Mouse (Mus musculus) gastrocnemius, adult 8-10 months (tissue): Measurements from ENCODE around the gene Lrtm1. TPM values are rescaled to one million over a fixed set of nuclear protein-coding genes. Genes with fewer than 3 reads are reported as not detected.

Source experiments
- DNase-seq, 2 experiments: peaks; one replicate each; pipeline ENCODE4 v3.0.0; 2022; ENCODE audit warnings: low spot score in 2 of 2
- total RNA-seq, 4 experiments: library from RNA; stranded (reverse); gene quantifications; 2 replicates each; pipeline ENCODE4 v1.2.4; 2022

Gene Lrtm1
- total RNA-seq = 10 to 100 TPM; 19.2 to 31.1 (median 21.0) TPM

DNA sequence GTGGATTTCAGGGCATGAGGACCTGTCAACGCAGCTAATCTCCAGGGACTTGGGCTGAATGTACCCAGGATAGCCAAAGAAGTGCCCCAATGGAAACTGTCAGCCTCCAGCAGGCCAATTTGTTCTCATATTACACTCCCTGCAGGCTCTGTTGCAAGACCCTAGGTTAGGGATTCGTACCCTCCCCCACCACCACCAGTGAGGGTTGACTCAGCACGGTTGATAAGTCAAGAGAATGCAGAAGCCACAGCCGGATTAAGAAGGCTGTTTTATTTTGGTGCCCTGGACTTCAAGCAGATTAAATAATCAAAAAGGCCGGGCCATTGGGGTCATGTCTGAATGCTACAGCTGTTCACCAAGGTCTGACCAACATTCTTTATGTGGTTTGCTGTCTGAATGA lies at the start of gene Lrtm1:
Gene Lrtm1, plus strand, starts transcription at position 326 of the 400 bp plus-strand sequence.
- peak in 1 of 2 experiments; percentile 39 for DNase-seq

DNA sequence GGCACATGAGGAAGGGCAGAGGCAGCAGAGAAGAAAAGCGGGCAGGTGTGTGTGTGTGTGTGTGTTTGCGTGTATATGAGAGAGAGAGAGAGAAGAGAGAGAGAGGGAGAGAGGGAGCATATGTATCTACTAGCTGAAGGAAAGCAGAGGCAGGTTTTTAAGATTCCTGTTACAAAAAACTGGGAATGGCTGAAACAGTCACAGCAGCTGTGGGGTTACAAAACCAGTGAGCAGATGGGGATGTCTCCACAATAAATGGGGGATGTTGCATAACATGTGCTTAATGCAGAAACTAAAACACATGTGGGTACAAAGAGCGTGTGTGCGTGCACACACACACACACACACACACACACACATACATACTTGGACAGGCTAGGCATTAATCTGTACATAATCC lies 48.8 kb upstream of the Lrtm1 start:
- no peak for DNase-seq

DNA sequence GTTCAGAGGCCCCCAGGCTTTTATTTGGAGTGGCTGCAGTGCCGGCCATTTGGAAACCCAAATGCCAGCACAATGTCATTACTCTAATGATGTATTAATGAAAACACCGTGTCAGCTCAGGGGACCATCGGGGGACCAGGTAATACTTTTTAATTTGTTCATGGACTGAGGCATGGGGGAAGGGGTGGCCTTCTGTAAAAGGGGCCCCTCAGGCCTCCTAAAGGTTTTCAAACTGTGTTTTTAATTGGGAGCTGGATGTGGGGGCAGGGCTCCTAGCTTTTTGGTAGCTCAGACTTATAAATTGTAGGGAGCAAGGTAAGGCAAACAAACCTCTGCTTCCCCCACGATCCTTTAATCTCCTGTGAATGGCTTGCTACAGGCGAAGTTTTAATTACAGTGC lies 45.4 kb upstream of the Lrtm1 start:
- DNase-seq = no peak

GRCm38 (mm10) chr14:28979230-28979629 lies 38.8 kb upstream of the Lrtm1 start:
- no peak for DNase-seq

- no peak for DNase-seq
Measured at GRCm38 (mm10) chr14:28980482-28980881, 37.5 kb upstream of the Lrtm1 start.

GRCm38 (mm10) chr14:28984276-28984675 lies 33.7 kb upstream of the Lrtm1 start:
- no peak for DNase-seq

DNA sequence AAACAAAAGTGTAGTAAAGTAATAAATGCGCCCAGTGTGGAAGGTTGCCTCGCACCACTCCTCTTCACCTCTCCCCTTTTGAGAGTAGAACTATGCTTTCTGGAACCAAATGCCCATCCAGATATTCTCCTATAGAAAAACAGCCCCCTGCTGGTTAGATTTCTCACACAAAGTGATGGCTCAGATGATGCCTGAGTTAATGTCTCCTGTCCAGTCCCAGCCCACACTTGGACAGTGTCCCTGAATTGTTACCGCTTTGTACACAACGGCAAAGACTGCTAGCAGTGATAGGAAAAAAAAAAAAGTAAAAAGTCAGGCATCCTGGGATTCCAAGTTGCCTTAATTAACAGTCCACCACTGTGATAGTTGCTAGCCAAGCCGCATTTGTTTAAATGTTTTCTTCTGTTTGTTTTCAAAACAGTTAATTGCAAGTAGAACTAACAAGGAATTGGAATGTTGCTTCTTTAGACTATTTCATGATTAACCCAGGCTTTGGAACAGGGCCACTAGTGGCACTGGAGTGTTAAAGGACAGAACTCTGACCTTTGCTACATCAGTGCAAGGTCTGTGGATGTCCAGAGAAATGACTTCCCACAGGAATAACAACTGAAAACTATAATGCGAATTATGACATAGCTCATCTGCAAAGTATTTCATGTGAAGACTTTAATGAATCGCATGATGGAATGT lies 29.7 kb upstream of the Lrtm1 start:
- DNase-seq = no peak

DNA sequence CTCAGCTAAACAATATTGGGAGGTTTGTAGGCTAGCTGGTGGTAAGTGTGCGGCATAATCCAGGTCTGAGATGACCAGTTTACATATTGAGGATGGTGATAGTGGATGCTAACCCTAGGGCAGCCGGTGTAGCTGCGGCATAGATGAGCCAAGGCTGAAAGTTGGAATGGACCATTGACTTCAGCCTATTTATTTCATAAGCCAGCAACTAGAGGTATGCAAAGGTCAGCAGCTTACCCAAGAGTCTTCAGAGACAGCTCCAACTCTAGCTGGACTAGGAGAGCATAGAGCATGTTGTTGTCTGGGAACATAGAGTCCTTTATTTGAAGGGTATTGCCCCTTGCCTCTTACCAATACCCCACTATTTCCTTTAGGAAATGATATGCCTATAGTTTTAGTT lies 21.4 kb upstream of the Lrtm1 start:
- no peak for DNase-seq

DNA sequence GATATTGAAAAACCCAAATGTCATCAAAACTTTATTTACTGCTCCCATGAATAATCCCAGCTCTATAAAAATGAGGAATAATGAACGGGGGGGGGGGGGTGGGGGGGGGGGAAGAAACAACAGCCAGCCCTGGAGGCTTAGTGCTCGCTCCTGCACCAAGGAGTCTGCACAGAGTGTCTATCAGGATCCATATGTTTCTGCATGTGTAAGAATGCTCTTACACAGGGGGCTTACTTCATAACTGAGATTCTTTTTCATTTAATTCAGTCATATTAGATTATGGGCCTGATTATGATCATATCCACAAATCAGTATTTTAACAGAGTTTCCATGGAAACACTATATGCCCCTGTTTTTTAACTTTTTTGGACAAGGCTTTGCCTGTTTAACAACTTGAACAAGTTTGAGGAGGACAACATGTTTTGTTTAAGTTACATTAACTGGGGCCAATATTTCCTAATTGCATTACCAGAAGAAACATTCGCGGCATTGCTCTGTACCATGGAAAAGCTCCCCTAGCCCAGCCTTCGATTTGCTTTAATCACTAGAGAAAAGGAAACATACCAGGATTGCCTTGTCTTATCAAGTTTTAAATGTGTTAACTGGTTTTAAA lies 12.7 kb upstream of the Lrtm1 start:
- no peak for DNase-seq

GRCm38 (mm10) chr14:29009644-29010043 lies 8.4 kb upstream of the Lrtm1 start:
- no peak for DNase-seq

DNA sequence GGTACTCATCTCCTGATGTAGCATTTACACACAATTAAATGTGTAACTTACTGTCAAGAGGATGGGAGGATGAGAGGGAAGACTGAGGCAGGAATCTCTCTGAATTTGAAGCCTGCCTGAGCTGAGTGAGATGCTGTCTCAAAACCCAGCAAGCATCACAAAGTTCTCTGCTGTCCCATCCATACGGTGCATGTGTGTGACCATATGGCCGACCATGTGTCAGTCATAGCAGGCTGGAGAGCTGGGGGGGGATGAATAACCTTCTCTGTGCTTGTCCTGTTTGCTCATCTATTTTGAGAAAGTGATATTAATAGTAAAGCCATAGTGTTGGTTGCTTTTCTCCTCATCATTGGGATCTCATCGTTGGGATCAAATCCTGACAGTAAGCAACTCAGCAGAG lies 4.8 kb upstream of the Lrtm1 start:
- no peak for DNase-seq

GRCm38 (mm10) chr14:29014680-29015079 lies 3.3 kb upstream of the Lrtm1 start:
- no peak for DNase-seq

- no peak for DNase-seq
Measured at GRCm38 (mm10) chr14:29015896-29016295, 2.1 kb upstream of the Lrtm1 start.

DNA sequence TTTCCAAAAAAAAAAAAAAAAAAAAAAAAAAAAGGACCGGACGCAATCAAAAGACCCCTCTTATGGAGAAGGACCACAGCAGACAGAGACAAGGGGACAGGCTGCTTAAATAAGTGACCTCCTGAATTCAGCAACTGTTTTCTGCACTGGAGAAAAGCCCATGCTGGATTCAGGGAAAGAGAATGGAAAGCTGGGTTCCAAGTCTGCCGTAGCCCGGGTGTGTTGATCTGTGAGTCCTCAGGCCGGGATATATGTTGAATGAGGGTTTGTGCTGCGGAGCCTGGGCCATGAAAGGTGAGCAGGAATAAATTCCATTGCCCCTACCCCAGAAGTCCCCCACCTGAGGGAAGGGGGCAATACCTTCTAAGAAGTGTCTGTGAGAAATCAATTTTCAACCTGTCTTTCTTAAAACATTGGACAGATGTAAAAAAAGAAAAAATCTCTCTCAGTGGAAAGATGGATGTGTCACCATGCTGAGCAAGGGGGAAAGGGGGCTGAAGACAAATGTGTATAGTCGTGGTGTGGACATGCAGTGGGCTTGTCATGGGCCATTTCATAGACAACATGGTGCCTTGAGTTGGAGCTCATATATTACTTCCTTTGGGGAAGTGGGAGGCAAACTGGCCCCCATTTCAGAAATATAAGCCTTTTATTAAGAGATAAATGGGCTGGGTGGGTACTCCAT lies 450 bp downstream of the Lrtm1 start:
- DNase-seq = no peak

DNA sequence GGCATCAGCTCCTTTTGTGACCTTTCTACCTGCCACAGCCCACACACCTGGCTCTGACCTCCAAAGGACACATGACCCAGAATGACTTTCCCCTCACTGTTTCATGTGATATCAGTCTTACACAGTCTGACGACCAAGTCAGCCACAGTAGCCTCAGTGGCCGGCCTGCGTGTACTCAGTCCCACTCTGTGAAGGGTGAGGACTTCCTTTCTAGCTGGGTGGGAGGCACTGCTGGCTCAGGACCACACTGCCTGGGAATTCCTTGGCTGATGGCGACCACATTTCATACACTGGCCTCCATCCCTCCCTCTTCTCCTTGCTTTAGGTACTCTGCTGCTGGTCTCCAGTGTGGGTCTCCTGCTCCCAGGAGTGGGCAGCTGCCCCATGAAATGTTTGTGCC lies 3.3 kb downstream of the Lrtm1 start:
- DNase-seq = no peak

GRCm38 (mm10) chr14:29023246-29023645 lies 5.2 kb downstream of the Lrtm1 start:
- DNase-seq = no peak

DNA sequence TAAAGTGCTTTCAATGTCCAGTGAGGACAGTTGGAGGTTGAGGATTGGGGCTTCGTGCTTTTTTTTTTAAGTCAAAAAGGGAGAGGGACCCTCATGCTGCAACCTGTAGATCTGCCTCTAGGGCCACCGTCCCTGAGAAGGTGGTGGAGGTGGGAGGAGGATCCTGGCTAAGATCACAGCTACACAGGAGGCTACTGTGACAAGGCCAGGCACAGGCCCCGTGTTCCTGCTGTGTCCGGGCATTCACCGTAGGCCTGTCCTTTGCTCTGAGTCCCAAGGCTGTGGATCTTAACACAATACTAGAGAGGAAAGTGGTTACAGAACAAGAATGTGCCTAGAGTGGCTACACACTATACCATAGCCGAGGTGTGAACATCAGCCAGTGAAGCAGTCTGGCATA lies 7.3 kb downstream of the Lrtm1 start:
- DNase-seq = no peak

DNA sequence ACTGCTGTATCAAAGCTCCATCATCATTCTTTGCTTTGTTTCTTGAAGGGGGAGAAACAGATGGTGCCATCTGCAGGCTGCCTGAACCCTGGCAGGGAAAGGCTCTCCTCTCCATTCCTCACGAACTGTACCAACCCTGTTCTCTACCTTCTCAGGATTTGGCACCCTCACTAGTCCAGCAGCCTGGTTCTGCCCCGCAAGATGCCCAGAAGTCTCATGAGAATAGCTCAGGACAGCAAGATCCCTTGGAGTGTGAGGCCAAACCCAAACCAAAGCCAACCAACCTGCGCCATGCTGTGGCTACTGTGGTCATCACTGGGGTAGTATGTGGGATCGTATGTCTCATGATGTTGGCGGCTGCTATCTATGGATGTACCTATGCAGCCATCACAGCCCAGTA lies 9.3 kb downstream of the Lrtm1 start:
- DNase-seq = no peak

DNA sequence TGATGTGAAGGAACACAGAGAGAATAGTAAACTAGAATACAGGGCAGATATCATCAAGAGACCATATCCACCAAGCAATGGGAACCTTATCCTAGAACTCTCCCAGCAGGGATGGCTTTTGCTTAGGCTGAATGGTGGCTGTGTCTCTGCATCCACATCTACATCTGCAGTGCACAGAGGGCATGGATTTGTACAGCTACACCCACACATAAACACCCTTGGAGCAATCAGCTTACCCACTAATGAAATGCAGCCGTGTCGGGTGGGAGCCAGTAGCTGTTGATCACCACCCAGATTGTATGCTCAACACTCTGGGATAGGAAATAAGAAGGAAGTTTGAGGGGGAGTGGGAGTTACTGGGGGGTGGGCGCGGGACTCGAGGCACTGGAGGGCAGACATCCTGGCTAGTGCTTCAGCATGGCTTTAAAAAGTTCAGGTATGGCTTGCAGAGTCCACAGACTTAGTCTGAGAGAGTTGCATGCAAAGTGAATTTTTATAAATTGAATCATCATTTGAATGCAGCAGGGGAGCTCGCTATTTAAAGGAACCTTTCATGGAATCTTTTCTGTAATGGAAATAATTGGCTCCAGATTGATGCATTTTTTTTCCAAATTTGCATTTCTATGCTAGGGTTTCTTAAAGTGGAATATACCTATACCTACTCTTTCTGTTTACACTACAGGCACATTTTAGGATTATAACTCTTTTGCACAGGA lies 10.5 kb downstream of the Lrtm1 start:
- DNase-seq = no peak

- DNase-seq = no peak
Measured at GRCm38 (mm10) chr14:29029107-29029469, 11.1 kb downstream of the Lrtm1 start.

DNA sequence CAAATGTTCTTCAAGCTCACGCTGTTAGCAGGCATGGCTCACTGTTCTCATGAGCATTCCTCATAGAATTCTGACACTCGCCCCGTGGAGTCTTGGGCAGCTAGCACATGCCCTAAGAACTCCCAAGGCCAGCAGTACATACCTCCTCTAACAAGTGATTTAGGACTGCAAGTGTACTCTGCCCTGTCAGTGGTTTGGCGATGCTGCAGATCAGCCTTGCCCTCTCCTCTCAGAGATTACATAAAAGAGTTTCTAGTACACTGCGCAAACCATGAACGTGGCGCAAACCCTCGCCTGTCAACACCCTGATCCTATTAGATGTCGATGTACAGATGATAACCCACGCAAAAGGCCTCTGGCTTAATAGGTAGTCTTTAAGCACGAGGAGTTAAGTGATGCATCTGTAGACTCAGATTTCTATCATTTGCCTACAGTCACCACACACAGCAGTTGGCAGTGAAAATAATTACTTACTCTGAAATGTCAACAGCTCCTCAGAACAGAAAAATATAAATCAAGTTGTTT lies 11.9 kb downstream of the Lrtm1 start:
- no peak for DNase-seq

- no peak for DNase-seq
Measured at GRCm38 (mm10) chr14:29030519-29030918, 12.5 kb downstream of the Lrtm1 start.
